Mouse (Mus musculus) left cerebral cortex, postnatal 36 days (tissue): ENCODE measurements around the gene Gast. TPM values are rescaled to one million over a fixed set of nuclear protein-coding genes. Genes with fewer than 3 reads are reported as not detected.

Experiments
- total RNA-seq, 2 experiments: library from RNA; stranded (reverse); gene quantifications; 2 replicates each; pipeline ENCODE4 v1.2.3; 2021

Gast gene
- total RNA-seq, 2 experiments from 2014 or later: not detected

Other genes with a start within 250 kb of the Gast start
- gene Krt32, start 246.2 kb upstream of the Gast start, total RNA-seq: not detected
- not detected for gene Krt35, start 238.2 kb upstream of the Gast start, total RNA-seq
- not detected for gene Krt36, start 228.8 kb upstream of the Gast start, total RNA-seq
- gene Krt13, start 212.8 kb upstream of the Gast start, total RNA-seq: not detected
- gene Krt15, start 198.5 kb upstream of the Gast start, total RNA-seq: not detected
- gene Krt19, start 185.7 kb upstream of the Gast start, total RNA-seq: not detected
- 1 to 10 TPM; 2.0 to 4.0 TPM for gene Krt9, start 141.2 kb upstream of the Gast start, total RNA-seq
- gene Krt14, start 126.9 kb upstream of the Gast start, total RNA-seq: not detected
- gene Krt16, start 85.5 kb upstream of the Gast start, total RNA-seq: not detected
- gene Krt17, start 73.4 kb upstream of the Gast start, total RNA-seq: not detected
- not detected for gene Krt42, start 64.5 kb upstream of the Gast start, total RNA-seq
- gene Eif1, start 14.5 kb upstream of the Gast start, total RNA-seq: 100 to 1,000 TPM; 712 to 762 TPM
- 100 to 1,000 TPM in 1 of 2 experiments, 10 to 100 TPM in 1; 88.1 to 173 TPM for gene Hap1, start 21.7 kb downstream of the Gast start, total RNA-seq
- gene Jup, start 63.4 kb downstream of the Gast start, total RNA-seq: 10 to 100 TPM; 44.1 to 49.2 TPM
- gene P3h4, start 80.4 kb downstream of the Gast start, total RNA-seq: 10 to 100 TPM in 1 of 2 experiments, 1 to 10 TPM in 1; 7.9 to 10.6 TPM
- gene Fkbp10, start 81.3 kb downstream of the Gast start, total RNA-seq: 1 to 10 TPM; 5.3 to 6.6 TPM
- 10 to 100 TPM; 46.3 to 48.5 TPM for gene Nt5c3b, start 107.4 kb downstream of the Gast start, total RNA-seq
- gene Klhl10, start 107.5 kb downstream of the Gast start, total RNA-seq: 1 to 10 TPM in 1 of 2 experiments, under 1 TPM in 1; 0.77 to 1.1 TPM
- 10 to 100 TPM; 95.1 to 97.8 TPM for gene Klhl11, start 138.3 kb downstream of the Gast start, total RNA-seq
- 100 to 1,000 TPM; 117 to 123 TPM for gene Acly, start 193.6 kb downstream of the Gast start, total RNA-seq
- gene Ttc25, start 211.2 kb downstream of the Gast start, total RNA-seq: under 1 TPM; 0.32 to 0.86 TPM
- 100 to 1,000 TPM; 167 to 298 TPM for gene Cnp, start 240.5 kb downstream of the Gast start, total RNA-seq